Mouse (Mus musculus) CH12.LX (cell line): ENCODE data around the gene Pcid2. TPM values are rescaled to one million over a fixed set of nuclear protein-coding genes. Genes with fewer than 3 reads are reported as not detected.
A peak's percentile ranks its signal among the peaks of the same experiment; 100 is the strongest.

Experiments used
- DNase-seq: peaks from one replicate; pipeline ENCODE4 v3.0.0-alpha.2; 2013; ENCODE audit errors: extremely low read depth
- H3K27ac ChIP-seq: 2 replicates; pipeline ENCODE4 v1.5.1; 2012; ENCODE audit warnings: low read depth, mild to moderate bottlenecking, control low read depth, moderate library complexity; ENCODE audit not compliant: insufficient read depth
- H3K27me3 ChIP-seq: replicated peaks from 2 replicates; pipeline ENCODE3; 2012; ENCODE audit warnings: inconsistent platforms
- H3K36me3 ChIP-seq, 2 experiments: replicated peaks in 1 of 2; 2 replicates each; pipeline versions ENCODE3 to v1.6.1; 2012; ENCODE audit warnings: inconsistent platforms in 1 of 2, low read length in 1 of 2, mild to moderate bottlenecking in 1 of 2, mixed read lengths in 1 of 2, moderate library complexity in 1 of 2; ENCODE audit not compliant: control insufficient read depth in 1 of 2, insufficient read depth in 1 of 2
- H3K4me1 ChIP-seq, 2 experiments: 2 replicates each; pipeline ENCODE4 v1.6.1; 2012; ENCODE audit warnings: inconsistent platforms in 1 of 2, moderate library complexity in 1 of 2; ENCODE audit not compliant: insufficient read depth in 2 of 2, control insufficient read depth in 1 of 2
- H3K4me2 ChIP-seq: 2 replicates; pipeline ENCODE4 v1.6.1; 2012; ENCODE audit warnings: low read depth, mild to moderate bottlenecking, control low read depth; ENCODE audit not compliant: poor library complexity, insufficient read depth, severe bottlenecking
- H3K4me3 ChIP-seq, 3 experiments: fragments of 150-350 bp in 1 of 3; sonication (generic) in 1 of 3; replicated peaks in 1 of 3; 2 replicates each; pipeline versions ENCODE3 to v1.5.1; 2011 to 2012; ENCODE audit warnings: low read depth in 2 of 3, low read length in 2 of 3, mild to moderate bottlenecking in 2 of 3, moderate library complexity in 2 of 3, control low read depth in 1 of 3, improper control_type of control experiment in 1 of 3, inconsistent platforms in 1 of 3, mixed read lengths in 1 of 3; ENCODE audit not compliant: poor library complexity in 1 of 3
- H3K79me2 ChIP-seq: replicated peaks from 2 replicates; pipeline ENCODE4 v1.6.1; 2012; ENCODE audit warnings: mild to moderate bottlenecking, moderate library complexity; ENCODE audit not compliant: control insufficient read depth, poor library complexity, insufficient read depth, severe bottlenecking; ENCODE audit errors: extremely low read depth
- H3K9ac ChIP-seq: 2 replicates; pipeline ENCODE4 v1.6.1; 2012; ENCODE audit warnings: low read depth, mild to moderate bottlenecking, control low read depth, moderate library complexity; ENCODE audit not compliant: insufficient read depth
- H3K9me3 ChIP-seq: replicated peaks from 2 replicates; pipeline ENCODE3; 2012; ENCODE audit warnings: low read length, inconsistent platforms, mixed read lengths
- BHLHE40 ChIP-seq: IDR thresholded peaks from 2 replicates; pipeline ENCODE4 v1.6.1; 2011; ENCODE audit warnings: mild to moderate bottlenecking, low read depth, low read length, improper control_type of control experiment
- CHD1 ChIP-seq: IDR thresholded peaks from 2 replicates; pipeline ENCODE4 v1.6.1; 2012; ENCODE audit warnings: low read depth, low read length, improper control_type of control experiment, inconsistent platforms
- CTCF ChIP-seq, 2 experiments: IDR thresholded peaks in 1 of 2; conservative IDR thresholded peaks in 1 of 2; 2 replicates each; pipeline ENCODE4 v1.5.1; 2011 to 2012; ENCODE audit warnings: low read depth in 2 of 2, low read length in 2 of 2, improper control_type of control experiment in 1 of 2, inconsistent platforms in 1 of 2, mild to moderate bottlenecking in 1 of 2, moderate library complexity in 1 of 2
- ELF1 ChIP-seq: IDR thresholded peaks from 2 replicates; pipeline ENCODE4 v1.6.1; 2014; ENCODE audit warnings: low read depth, mild to moderate bottlenecking, inconsistent platforms, low read length, improper control_type of control experiment
- EP300 ChIP-seq: IDR thresholded peaks from 2 replicates; pipeline ENCODE4 v1.6.1; 2011; ENCODE audit warnings: low read length, improper control_type of control experiment
- ETS1 ChIP-seq: conservative IDR thresholded peaks from 2 replicates; pipeline ENCODE4 v1.6.1; 2012; ENCODE audit warnings: low read depth, mild to moderate bottlenecking, inconsistent platforms, low read length, improper control_type of control experiment, moderate library complexity
- GABPA ChIP-seq: IDR thresholded peaks from 2 replicates; pipeline ENCODE4 v1.6.1; 2012; ENCODE audit warnings: low read depth, low read length, improper control_type of control experiment, inconsistent platforms; ENCODE audit not compliant: insufficient replicate concordance
- HCFC1 ChIP-seq: IDR thresholded peaks from 2 replicates; pipeline ENCODE4 v1.6.1; 2012; ENCODE audit warnings: low read depth, mild to moderate bottlenecking, inconsistent platforms, low read length, improper control_type of control experiment
- MEF2A ChIP-seq: IDR thresholded peaks from 2 replicates; pipeline ENCODE4 v1.6.1; 2014; ENCODE audit warnings: low read depth, mild to moderate bottlenecking, inconsistent platforms, low read length, improper control_type of control experiment, borderline replicate concordance
- MXI1 ChIP-seq: IDR thresholded peaks from 2 replicates; pipeline ENCODE4 v1.6.1; 2011; ENCODE audit warnings: mild to moderate bottlenecking, low read depth, low read length, improper control_type of control experiment
- MYC ChIP-seq: IDR thresholded peaks from 2 replicates; pipeline ENCODE4 v1.6.1; 2011; ENCODE audit warnings: low read depth, mild to moderate bottlenecking, improper control_type of control experiment, low read length
- NELFE ChIP-seq: IDR thresholded peaks from 2 replicates; pipeline ENCODE4 v1.6.1; 2011; ENCODE audit warnings: low read depth, low read length, improper control_type of control experiment
- PAX5 ChIP-seq: IDR thresholded peaks from 2 replicates; pipeline ENCODE4 v1.6.1; 2012; ENCODE audit warnings: low read length, inconsistent platforms, mixed read lengths
- POLR2AphosphoS2 ChIP-seq: IDR thresholded peaks from 2 replicates; pipeline ENCODE4 v1.6.1; 2011; ENCODE audit warnings: low read depth, low read length, improper control_type of control experiment
- RAD21 ChIP-seq: IDR thresholded peaks from 2 replicates; pipeline ENCODE4 v1.6.1; 2011; ENCODE audit warnings: low read depth, mild to moderate bottlenecking, low read length, improper control_type of control experiment, moderate library complexity
- UBTF ChIP-seq: IDR thresholded peaks from 2 replicates; pipeline ENCODE4 v1.6.1; 2012; ENCODE audit warnings: low read depth, mild to moderate bottlenecking, inconsistent platforms, low read length, improper control_type of control experiment, moderate library complexity
- USF1 ChIP-seq: IDR thresholded peaks from 2 replicates; pipeline ENCODE4 v1.6.1; 2014; ENCODE audit warnings: low read depth, mild to moderate bottlenecking, inconsistent platforms, low read length, improper control_type of control experiment
- ZC3H11A ChIP-seq: IDR thresholded peaks from 2 replicates; pipeline ENCODE4 v1.6.1; 2012; ENCODE audit warnings: low read depth, mild to moderate bottlenecking, inconsistent platforms, low read length, improper control_type of control experiment
- ZKSCAN1 ChIP-seq: IDR thresholded peaks from 2 replicates; pipeline ENCODE4 v1.6.1; 2012; ENCODE audit warnings: low read depth, inconsistent platforms, low read length, improper control_type of control experiment, borderline replicate concordance
- ZMIZ1 ChIP-seq: IDR thresholded peaks from 2 replicates; pipeline ENCODE4 v1.6.1; 2012; ENCODE audit warnings: low read depth, mild to moderate bottlenecking, inconsistent platforms, low read length, improper control_type of control experiment
- dilution Hi-C: fragments of 300-500 bp; cut with MboI; formaldehyde crosslinking; loops from 2 replicates; pipeline ENCODE4 v1.14.3; 2020; ENCODE audit warnings: low sequenced_read_pairs; ENCODE audit not compliant: extremely low pct_unique_long_range_greater_than_20kb, extremely low pct_ligation_motif_present
- in situ Hi-C: fragments of 300-500 bp; cut with MboI; formaldehyde crosslinking; loops from 3 replicates; pipeline ENCODE4 v1.14.3; 2019; ENCODE audit warnings: low sequenced_read_pairs, low pct_ligation_motif_present, low pct_unique_long_range_greater_than_20kb, mixed read lengths
- polyA plus RNA-seq: library from polyadenylated mRNA; unstranded; fragments of >175 nt; gene quantifications from 2 replicates; pipeline ENCODE4 v1.2.1, GENCODE M21; 2012; ENCODE audit warnings: low read depth; ENCODE audit not compliant: insufficient read length
- total RNA-seq, 2 experiments: library from RNA; depleted of rRNA; stranded (reverse); fragments of 300-350 nt in 1 of 2; fragments of >200 nt in 1 of 2; gene quantifications; 2 replicates each; pipeline ENCODE4 v1.2.3; 2012 to 2014

Pcid2 gene
- total and polyA plus RNA-seq, 3 experiments: 21.6 to 32.5 (median 23.1) TPM

DNA sequence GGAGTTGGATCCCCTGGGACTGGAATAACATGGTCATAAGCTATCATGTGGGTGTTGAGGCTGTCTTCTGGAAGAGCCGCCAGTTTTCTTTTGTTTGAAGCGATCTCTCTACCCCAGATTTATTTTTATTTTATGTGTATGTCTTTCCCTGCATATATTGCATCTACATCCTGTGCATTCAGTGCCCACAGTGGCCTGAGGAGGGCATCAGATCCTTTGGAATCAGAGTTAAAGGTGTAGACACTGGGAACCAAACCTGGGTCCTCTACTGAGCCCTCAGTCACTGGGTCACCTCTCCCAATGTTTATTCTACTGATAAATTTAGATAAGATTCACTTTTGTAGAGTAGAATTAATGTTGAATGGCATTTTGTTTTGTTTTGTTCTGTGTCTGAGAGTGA, 44.0 kb upstream of the Pcid2 start:
- in situ Hi-C loops (no loop called here), dilution Hi-C loops (no loop called here)
- TF ChIP-seq CTCF (conservative IDR thresholded peaks at IDR 0.05 in 1 of 2, IDR thresholded peaks at IDR 0.05 in 1 of 2; ENCODE audit: low read depth in 2 of 2, low read length in 2 of 2): peak in 1 of 2 experiments; percentile 41; a peak in 2 of 4 replicates
- TF ChIP-seq HCFC1: no peak
- TF ChIP-seq RAD21: peak; percentile 32
- TF ChIP-seq GABPA: no peak
- peaks cover 2% of the 10 kb centered on the region for H3K27me3 ChIP-seq
- H3K9me3 ChIP-seq: no peaks in the 10 kb centered on the region
- no peak for DNase-seq
- H3K4me1 ChIP-seq: peaks cover 0 to under 1% of the 10 kb centered on the region in 2 experiments; a peak in 1 of 4 replicates
- peaks cover 28 to 38% of the 10 kb centered on the region in 2 experiments for H3K36me3 ChIP-seq
- H3K79me2 ChIP-seq: no peaks in the 10 kb centered on the region
- no peak overlapping the region for H3K9ac ChIP-seq
- H3K4me3 ChIP-seq: no peak overlapping the region
- no peak overlapping the region for H3K4me2 ChIP-seq
- no peak overlapping the region for H3K27ac ChIP-seq

DNA sequence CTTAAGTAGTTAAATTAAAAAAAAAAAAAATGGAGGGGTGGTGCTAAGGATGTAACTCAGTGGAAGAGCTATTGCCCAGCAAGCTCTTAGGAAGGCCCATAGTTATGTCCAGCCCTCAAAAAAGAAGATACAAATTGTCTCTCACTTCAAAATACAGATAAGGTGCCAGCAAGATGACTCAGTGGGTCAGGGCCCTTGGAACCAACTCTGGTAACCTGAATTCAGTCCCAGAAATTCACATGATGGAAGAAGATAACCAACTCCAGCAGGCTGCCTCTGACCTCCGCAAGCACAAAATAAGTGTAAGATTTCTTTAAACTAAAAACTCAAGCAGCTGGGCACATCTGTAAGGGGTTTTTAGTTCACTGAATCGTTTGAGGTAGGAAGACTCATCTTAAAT, 43.2 kb upstream of the Pcid2 start:
- Histone ChIP-seq H3K4me2 (no peak overlapping the region), H3K27me3 (no peaks in the 10 kb centered on the region), H3K36me3 (peaks cover 32 to 44% of the 10 kb centered on the region in 2 experiments), H3K9me3 (no peaks in the 10 kb centered on the region), H3K4me3 (no peak overlapping the region), H3K4me1 (no peaks in the 10 kb centered on the region), H3K9ac (no peak overlapping the region), H3K27ac (no peak overlapping the region), H3K79me2 (no peaks in the 10 kb centered on the region)
- DNase-seq: no peak
- dilution Hi-C loops: no loop called here
- in situ Hi-C loops: no loop called here
- TF ChIP-seq CHD1 (no peak), MEF2A (no peak), ETS1 (no peak), ELF1 (no peak), HCFC1 (no peak), GABPA (no peak), MXI1 (no peak), NELFE (no peak), PAX5 (no peak), BHLHE40 (no peak), ZKSCAN1 (no peak), EP300 (no peak), ZC3H11A (no peak), ZMIZ1 (no peak), USF1 (no peak), MYC (no peak), UBTF (no peak), POLR2AphosphoS2 (no peak), RAD21 (no peak)
